Mouse (Mus musculus): Measurements from ENCODE around the gene Lrrk2.

The Lrrk2 gene

GRCm38 (mm10) chr15:91685880-91686563 lies 13.0 kb downstream of the Lrrk2 start:
- no peak for DNase-seq (ENCODE audit: low spot score in 2 of 2)

DNA sequence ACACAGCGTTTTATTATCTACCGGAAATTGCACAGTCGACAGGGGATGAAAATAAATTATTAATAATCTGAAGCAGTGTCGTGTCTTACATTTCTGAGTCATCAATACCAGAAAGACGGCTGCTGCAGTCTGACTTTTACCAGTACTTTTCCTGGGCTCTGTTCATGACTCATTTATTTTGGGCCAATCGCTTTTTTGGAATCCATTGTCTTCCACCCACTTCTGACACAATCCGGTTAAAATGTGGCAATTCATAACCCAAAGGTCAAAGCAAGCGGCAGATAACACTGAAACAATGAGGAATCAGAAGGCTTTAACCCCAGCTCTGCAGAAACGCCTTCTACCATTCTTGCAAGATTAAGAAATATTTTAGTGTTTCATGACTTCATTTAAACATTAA lies 17.7 kb downstream of the Lrrk2 start:
- DNase-seq (ENCODE audit: low spot score in 2 of 2): no peak

DNA sequence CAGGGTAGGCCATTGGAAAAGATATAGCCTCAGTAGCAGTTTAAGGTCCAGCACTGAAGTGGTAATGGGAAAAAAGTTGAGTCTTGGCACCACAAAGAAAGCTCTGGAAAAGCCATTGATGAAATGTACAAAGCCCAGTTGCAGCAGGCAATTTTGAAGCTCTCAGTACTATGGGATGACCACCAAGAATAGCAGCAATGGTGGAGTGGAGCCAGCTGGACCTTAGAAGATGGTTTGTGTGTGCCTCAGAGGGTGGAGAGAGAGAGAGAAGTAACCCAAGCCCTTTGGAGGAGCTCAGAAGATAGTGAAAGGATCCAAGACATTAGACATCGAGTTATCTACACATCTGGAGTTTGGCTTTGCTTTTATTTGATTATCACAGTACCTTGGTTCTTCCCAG lies 20.1 kb downstream of the Lrrk2 start:
- DNase-seq (ENCODE audit: low spot score in 2 of 2): no peak

DNA sequence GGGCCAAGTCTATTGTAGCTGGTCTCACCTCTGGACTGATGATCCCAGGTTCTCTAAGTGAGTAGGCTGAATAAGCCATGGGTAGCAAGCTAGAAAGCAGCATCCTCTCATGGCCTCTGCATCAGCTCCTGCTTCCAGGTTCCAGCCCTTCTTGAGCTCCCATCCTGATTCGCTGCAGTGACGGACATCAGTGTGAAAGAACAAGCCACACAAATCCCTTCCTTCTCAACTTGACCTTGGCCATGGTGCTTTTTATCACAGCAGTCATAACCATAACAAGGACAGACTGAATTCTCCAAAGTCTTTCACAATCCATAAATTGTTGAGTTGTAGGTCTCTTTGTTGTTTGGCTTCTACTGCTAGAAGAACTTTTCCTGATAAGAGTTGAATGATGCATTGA lies 20.9 kb downstream of the Lrrk2 start:
- DNase-seq (ENCODE audit: low spot score in 2 of 2): no peak

DNA sequence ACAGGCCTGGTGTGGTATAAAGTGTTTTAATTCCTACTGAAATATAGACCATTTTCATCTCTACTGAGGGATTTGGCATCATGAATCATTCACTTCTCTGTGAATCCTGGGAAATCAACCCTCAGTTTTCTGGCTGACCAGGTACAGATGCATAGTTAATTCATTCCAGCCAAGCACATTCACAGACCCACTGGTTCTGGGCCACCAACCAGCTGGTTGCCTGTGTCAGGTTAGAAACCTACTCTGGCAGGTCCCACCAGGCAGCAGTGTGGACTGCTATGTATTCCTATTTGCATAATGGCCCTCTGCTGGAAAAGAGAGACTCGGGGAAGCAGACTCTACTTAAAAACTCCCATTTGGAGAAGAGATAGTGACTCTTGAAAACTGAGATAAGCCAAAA lies 27.9 kb downstream of the Lrrk2 start:
- no peak for DNase-seq (ENCODE audit: low spot score in 2 of 2)

DNA sequence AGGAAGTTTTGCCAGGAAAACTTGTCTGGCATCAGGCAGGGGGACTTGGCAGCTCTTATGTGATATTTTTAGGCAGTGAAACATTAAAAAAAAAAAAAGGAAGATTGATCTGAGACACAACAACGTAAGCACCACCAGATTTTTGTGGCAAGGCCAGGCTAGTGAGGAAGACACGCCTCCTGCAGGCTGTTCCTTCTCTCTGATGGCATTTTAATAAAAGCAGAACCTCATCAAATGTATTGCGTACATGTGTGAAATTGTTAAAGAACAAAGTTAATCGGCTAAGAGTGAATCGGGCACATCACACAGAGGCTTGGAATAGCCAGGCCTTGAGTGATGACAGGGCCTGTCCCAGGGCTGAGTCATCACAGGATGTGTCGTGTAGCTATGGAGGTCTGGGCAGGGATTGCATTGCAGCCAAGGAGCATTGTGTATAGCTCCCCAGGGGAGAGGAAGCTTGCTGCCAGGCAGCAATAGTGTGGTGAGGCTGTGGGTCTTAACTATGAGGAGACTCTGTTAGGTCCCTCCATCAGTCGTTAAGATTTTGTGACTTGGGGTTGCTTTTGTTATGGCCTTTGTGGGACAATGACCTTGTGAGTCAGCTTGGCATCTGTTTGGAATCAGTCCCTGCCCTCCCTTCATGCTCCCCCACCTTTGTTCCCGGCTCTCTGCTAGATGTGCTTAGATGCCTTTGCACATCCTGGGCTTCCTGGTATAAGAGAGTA lies 30.2 kb downstream of the Lrrk2 start:
- peak in 1 of 2 experiments; percentile 18 for DNase-seq (ENCODE audit: low spot score in 2 of 2)

DNA sequence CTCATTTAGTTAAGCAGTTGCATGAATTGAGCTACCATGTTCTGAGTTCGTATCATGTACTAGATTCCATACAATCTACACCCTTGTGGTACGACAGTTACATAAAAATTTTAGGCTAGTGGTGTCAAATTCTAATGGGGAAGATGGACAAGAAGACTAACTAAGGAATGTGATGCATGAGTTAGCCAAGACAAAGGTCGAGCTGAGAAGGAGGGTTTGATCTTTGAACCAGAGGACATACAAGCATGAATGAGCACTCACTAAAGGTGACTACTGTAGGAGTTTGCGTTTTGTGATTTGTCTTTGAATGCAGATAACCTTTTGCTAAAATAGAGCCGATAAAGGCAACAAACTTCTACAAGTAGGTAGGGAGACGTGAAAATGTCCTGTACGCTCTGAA lies 31.1 kb downstream of the Lrrk2 start:
- DNase-seq (ENCODE audit: low spot score in 2 of 2): no peak

- DNase-seq (ENCODE audit: low spot score in 2 of 2): no peak
These were observed 36.5 kb downstream of the Lrrk2 start for GRCm38 (mm10) chr15:91709207-91710130.

DNA sequence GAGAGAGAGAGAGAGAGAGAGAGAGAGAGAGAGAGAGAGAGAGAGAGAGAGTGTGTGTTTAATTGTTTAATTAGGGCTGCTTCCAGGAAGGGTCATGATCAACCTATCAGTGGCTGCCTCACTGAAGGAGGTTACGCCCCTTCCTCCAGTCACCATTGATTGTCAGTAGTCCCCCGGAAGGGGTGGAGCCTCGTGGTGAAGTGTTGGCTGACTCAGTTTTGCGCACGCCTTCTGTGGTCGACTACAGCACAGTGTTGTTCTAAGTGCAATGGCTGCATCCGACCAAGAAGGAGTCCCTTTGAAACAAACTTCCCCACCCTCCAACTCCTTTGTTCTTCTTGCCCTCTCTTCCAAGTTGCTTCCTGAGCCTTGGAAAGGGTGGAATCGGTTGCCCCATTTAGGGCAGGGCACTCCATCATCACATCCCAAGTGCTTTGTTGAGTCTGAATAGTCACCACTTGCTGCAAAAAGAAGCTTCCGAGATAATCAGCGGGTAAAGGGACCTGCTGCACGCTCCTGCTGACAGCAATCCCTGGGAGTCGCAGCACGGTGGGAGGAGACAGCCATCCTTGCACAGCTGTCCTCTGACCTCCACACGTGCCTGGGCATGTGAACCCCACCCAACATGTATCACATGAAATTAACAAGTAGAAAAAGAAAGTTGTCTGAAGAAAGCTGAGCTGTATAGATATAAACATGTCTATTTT lies 62.4 kb downstream of the Lrrk2 start:
- no peak for DNase-seq (ENCODE audit: low spot score in 2 of 2)

DNA sequence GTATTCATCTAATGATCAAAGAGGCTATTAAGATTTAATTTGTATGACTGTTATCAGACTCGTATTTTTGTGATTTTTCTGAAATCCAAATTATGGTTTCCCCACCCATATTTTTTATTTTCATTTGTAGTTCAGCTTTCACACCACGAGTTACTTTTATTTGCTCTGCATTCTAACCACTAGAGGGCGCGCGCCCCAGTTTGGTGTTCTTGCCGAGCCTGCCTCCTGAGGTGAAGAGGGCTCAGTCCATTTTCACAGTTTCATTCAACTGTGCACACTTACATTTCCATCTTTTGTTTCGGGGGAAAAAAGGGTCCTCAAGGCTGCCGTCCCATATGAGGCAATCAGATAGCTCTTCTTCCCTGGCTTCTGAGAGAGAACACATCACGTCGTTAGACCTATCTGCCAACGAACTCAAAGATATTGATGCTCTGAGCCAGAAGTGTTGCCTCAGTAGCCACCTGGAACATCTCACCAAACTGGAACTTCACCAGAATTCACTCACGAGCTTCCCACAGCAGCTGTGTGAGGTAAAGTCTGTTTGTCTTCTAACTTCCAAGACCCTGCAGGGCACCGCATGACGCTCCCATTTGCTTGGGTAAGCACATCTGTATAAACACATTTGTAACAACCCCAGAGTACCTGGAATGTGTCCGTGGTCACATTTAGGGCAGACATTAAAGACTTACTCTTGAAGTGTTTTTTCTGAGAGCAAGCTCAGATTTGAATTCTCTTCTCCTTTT lies 64.0 kb downstream of the Lrrk2 start:
- DNase-seq (ENCODE audit: low spot score in 2 of 2): peak in 1 of 2 experiments; percentile 68

GRCm38 (mm10) chr15:91738808-91739207 lies 65.8 kb downstream of the Lrrk2 start:
- DNase-seq (ENCODE audit: low spot score in 2 of 2): no peak

DNA sequence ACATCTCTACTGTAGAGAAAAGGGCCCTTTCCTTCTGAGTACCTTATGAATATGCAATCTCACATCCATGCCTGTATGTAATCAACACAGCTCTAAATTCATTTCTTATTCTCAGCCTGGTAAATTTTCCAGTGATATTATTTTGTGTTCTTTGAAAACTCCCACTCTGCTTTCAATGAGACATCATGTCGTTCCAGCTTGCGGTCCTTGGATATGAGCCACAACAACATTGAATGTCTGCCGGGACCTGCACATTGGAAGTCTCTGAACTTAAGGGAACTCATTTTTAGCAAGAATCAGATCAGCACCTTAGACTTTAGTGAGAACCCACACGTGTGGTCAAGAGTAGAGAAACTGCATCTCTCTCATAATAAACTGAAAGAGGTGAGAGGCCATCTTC lies 72.5 kb downstream of the Lrrk2 start:
- DNase-seq (ENCODE audit: low spot score in 2 of 2): no peak

DNA sequence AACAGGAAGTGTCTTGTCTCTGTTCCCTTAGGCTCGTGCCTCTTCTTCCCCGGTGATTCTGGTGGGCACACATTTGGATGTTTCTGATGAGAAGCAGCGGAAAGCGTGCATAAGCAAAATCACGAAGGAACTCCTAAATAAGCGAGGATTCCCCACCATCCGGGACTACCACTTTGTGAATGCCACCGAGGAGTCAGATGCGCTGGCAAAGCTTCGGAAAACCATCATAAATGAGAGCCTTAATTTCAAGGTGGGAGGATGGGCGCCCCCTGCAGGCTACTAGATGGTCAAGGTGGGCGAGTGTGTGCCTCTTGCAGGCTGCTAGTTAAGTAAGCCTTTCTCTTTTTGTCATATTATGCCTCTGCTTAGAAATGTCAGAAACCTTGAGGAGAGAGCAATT lies 79.1 kb downstream of the Lrrk2 start:
- peak in 1 of 2 experiments; percentile 43 for DNase-seq (ENCODE audit: low spot score in 2 of 2)

DNA sequence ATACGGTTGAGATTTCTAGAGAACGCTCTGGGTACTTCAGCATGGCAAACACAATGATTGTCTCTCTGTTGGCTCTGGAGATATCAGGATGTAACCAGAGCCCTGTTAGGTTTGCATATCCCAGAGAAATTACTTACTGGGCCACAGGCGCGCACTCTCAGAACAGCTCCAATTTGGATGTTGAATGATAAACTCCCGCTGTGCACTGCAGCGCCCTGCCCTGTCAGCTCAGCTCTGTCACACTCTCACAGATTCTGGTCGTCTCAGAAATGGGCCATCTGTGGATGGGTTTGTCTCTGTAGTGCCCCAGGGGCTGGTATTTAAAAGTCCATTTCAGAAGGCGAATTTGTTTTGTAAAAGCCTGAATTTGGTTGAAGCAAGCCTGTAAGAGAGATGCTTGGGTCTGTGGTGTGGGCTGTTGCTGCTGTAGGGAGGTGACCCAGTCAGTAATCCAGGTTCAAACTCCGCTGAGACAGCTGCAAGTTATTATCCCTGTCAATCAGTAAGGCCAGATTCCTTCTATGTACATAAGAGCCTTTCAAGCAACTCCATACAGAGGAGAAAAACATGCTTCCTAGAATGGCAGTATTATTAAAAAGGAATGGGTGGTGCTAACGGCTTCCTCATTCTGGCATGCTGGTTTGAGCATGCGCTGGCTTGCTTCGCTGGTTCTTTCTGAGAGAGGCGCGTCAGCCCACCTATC lies 80.6 kb downstream of the Lrrk2 start:
- DNase-seq (ENCODE audit: low spot score in 2 of 2): no peak

GRCm38 (mm10) chr15:91754546-91754945 lies 81.6 kb downstream of the Lrrk2 start:
- DNase-seq (ENCODE audit: low spot score in 2 of 2): peak in 1 of 2 experiments; percentile 63

- DNase-seq (ENCODE audit: low spot score in 2 of 2): no peak
These were observed 82.8 kb downstream of the Lrrk2 start for GRCm38 (mm10) chr15:91755756-91756155.

DNA sequence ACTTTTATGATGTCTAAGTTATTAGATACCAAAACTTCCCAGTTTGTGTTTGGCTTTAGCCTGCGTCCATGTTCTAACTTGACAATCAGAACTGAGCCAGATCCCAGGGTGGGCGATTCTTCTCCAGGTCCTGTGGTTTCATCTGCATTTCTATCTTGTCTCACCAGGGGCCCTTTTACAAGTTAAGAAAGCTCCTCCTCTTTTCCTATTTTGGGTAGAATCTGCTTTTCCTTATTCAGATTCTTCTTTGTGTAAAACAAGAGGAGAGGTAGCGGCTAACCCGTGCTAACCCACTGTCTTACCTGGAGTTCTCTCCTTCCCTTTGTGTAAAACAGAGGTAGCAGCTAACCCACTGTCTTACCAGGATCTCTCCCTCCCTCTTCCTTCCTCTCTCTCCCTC lies 99.1 kb downstream of the Lrrk2 start:
- no peak for DNase-seq (ENCODE audit: low spot score in 2 of 2)

GRCm38 (mm10) chr15:91779166-91779565 lies 106.2 kb downstream of the Lrrk2 start:
- DNase-seq (ENCODE audit: low spot score in 2 of 2): no peak

DNA sequence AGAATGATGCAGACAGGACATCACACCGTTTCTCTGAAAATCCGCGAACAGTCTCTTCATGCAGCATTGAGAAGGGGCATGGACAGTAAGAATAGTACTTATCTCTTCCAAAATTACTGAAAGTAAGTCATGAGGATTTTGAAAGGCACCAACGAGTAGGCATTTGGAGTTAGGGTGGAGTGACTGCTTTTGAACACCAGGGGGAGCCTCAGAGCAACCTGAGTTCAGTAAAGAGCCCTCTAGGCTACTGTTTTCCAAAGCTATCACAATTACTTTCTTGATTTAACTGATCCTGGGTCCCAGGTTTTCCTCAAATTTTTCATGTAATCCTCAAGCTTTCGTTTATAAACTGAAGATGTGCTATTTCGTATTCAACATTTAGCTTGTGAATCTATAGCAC lies 108.2 kb downstream of the Lrrk2 start:
- DNase-seq (ENCODE audit: low spot score in 2 of 2): peak in 1 of 2 experiments; percentile 35

GRCm38 (mm10) chr15:91788338-91788737 lies 115.4 kb downstream of the Lrrk2 start:
- no peak for DNase-seq (ENCODE audit: low spot score in 2 of 2)

Measured in spleen, postnatal 10 days (tissue).